Mouse (Mus musculus): Measurements from ENCODE around the gene Kcnj6.

DNA sequence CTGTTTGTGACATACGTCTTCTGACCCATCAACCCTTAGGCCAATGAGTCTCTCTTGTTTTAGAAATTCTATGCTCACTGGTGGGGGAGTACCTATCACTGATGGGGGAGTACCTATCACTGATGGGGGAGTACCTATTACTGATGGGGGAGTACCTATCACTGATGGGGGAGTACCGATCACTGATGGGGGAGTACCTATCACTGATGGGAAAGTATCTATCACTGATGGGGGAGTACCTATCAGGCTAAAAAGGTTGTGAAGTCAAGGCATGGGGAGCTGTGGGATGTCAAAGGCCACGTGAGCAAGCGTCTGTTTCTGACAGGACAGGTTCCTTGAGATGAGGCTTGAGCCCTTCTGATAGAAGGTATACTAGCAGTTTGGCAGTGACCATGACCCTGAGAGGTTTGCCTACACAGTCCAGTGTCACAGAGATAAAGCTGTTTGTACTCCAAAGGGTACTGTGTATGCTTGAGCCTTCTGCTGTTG lies 105.3 kb downstream of the Kcnj6 start:
- TF ChIP-seq CTCF (IDR thresholded peaks at IDR 0.05): no peak
- no peak for TF ChIP-seq EP300 (IDR thresholded peaks at IDR 0.05)
